Mouse (Mus musculus) lung, postnatal 25 days (tissue): ENCODE measurements at regions not wholly inside any gene's neighbourhood (a gene's known extent, or its start where the extent isn't known, plus 50 kb on each side); places are given as distances from the start of the nearest gene placed in this dataset.

Experiments used
- DNase-seq: peaks from one replicate; pipeline ENCODE4 v3.0.0; 2022; ENCODE audit warnings: low spot score

GRCm38 (mm10) chr5:101596996-101597395 is 67.8 kb downstream of the Nkx6-1 start:
- DNase-seq = no peak

GRCm38 (mm10) chr5:101591236-101591635 is 73.6 kb downstream of the Nkx6-1 start:
- DNase-seq = no peak

- DNase-seq = no peak
Measured at GRCm38 (mm10) chr5:101590341-101591124, 74.3 kb downstream of the Nkx6-1 start.

GRCm38 (mm10) chr5:101572966-101573365 is 91.8 kb downstream of the Nkx6-1 start:
- DNase-seq = no peak

- no peak for DNase-seq
Measured at GRCm38 (mm10) chr5:101565770-101566169, 99.0 kb downstream of the Nkx6-1 start.

- no peak for DNase-seq
Measured at GRCm38 (mm10) chr5:101560366-101560765, 104.4 kb downstream of the Nkx6-1 start.

GRCm38 (mm10) chr5:101558279-101558987 is 106.4 kb downstream of the Nkx6-1 start:
- peak; percentile 2 for DNase-seq

- no peak for DNase-seq
Measured at GRCm38 (mm10) chr5:101557156-101557555, 107.6 kb downstream of the Nkx6-1 start.

- no peak for DNase-seq
Measured at GRCm38 (mm10) chr5:101543326-101543725, 121.5 kb downstream of the Nkx6-1 start.

GRCm38 (mm10) chr5:101539818-101540217 is 125.0 kb downstream of the Nkx6-1 start:
- no peak for DNase-seq

- DNase-seq = no peak
Measured at GRCm38 (mm10) chr5:101539254-101539549, 125.6 kb downstream of the Nkx6-1 start.

- no peak for DNase-seq
Measured at GRCm38 (mm10) chr5:101538410-101539253, 126.2 kb downstream of the Nkx6-1 start.

GRCm38 (mm10) chr5:101537518-101538380 is 127.0 kb downstream of the Nkx6-1 start:
- no peak for DNase-seq

GRCm38 (mm10) chr5:101535451-101535850 is 129.3 kb downstream of the Nkx6-1 start:
- no peak for DNase-seq

GRCm38 (mm10) chr5:101525346-101525745 is 139.4 kb downstream of the Nkx6-1 start:
- DNase-seq = no peak

GRCm38 (mm10) chr5:101524670-101525069 is 140.1 kb downstream of the Nkx6-1 start:
- no peak for DNase-seq

GRCm38 (mm10) chr5:101523902-101524301 is 140.9 kb downstream of the Nkx6-1 start:
- DNase-seq = no peak

- no peak for DNase-seq
Measured at GRCm38 (mm10) chr5:101523490-101523889, 141.3 kb downstream of the Nkx6-1 start.

GRCm38 (mm10) chr5:101520935-101521655 is 143.7 kb downstream of the Nkx6-1 start:
- DNase-seq = no peak

- DNase-seq = no peak
Measured at GRCm38 (mm10) chr5:101518791-101519547, 145.8 kb downstream of the Nkx6-1 start.
